Mouse (Mus musculus): ENCODE results near the gene Rps3a1. TPM values are rescaled to one million over a fixed set of nuclear protein-coding genes. Genes with fewer than 3 reads are reported as not detected.
A peak's percentile ranks its signal among the peaks of the same experiment; 100 is the strongest.

Rps3a1 gene
- total and polyA plus RNA-seq, 3 experiments: 186 to 538 (median 482) TPM

DNA sequence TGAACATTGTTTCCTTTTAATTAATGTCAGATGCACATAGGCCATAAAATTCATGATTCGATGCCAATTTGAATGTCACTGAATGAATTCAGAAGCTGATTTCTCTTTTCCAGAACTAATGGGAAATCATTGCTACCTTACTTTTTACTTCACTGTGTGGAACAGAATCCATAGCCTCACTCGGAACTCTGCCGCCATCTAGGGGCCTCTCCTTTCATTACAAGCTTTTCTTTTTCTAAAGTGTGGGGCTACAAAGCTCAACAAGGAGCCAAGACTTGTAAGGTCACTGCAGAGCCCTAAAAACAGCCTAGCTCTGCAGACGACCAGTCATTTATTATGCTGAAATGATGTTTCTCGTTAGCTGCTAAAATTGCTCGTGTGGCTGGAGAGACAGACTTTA lies 12.7 kb downstream of the Rps3a1 start:
- DNase-seq: peak; percentile 40 to 55
- intact Hi-C loops (cut with DNase I): loop anchor here (2.0 to 5.0 kb wide), 2 partner anchors 19 to 422 kb away; no protein-coding TSS in a partner anchor
- H3K4me3 ChIP-seq: no peak overlapping the region
- no peak overlapping the region for H3K9ac ChIP-seq (ENCODE audit: low read depth, low read length)
- TF ChIP-seq EP300 (IDR thresholded peaks at IDR 0.05; ENCODE audit: insufficient read depth, low read depth, low read length) (no peak), CTCF (IDR thresholded peaks at IDR 0.05) (peak; percentile 96; the same call in 1 of the 2 replicates)
- WGBS: 8% methylated on average over 6 of the region's 6 CpGs
- H3K4me1 ChIP-seq (ENCODE audit: control insufficient read depth, insufficient read depth, low read length): no peaks in the 10 kb centered on the region
- no peaks in the 10 kb centered on the region for H3K79me2 ChIP-seq (replicated peaks; ENCODE audit: control insufficient read depth, insufficient read depth, low read length)
- no peak overlapping the region for H3K27ac ChIP-seq
- H3K36me3 ChIP-seq (ENCODE audit: control insufficient read depth, insufficient read depth, low read length): no peaks in the 10 kb centered on the region
- no peaks in the 10 kb centered on the region for H3K27me3 ChIP-seq (ENCODE audit: control insufficient read depth, insufficient read depth, low read length)

DNA sequence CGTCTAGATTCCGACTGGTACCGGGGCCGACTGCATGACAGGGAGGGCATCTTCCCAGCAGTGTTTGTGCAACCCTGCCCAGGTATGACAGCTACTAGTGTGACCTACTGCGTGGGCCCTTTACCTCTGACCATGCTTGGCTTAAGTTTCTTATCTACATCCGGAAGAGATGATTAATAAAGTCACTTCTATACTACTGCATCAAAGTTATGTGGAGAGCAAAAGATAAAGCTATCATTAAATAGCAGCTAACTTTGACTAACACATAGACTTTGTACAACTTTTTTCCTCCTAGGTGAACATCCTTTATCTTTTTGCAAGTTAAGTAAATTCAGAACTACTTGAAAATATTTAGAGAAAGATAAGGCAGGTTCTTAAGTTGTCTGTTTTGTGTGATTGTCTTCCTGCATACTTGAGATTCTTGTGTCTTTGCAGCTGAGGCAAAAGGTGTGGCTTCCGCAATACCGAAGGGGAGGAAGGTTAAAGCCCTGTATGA lies 19.2 kb downstream of the Rps3a1 start:
- intact Hi-C loops (cut with DNase I): no loop called here
- WGBS: 76% methylated on average over 8 of the region's 8 CpGs
- DNase-seq: no peak
- H3K4me1 ChIP-seq (ENCODE audit: control insufficient read depth, insufficient read depth, low read length): no peaks in the 10 kb centered on the region
- no peak overlapping the region for H3K4me3 ChIP-seq
- H3K27ac ChIP-seq: no peak overlapping the region
- no peaks in the 10 kb centered on the region for H3K36me3 ChIP-seq (ENCODE audit: control insufficient read depth, insufficient read depth, low read length)
- H3K9ac ChIP-seq (ENCODE audit: low read depth, low read length): no peak overlapping the region
- TF ChIP-seq EP300 (IDR thresholded peaks at IDR 0.05; ENCODE audit: insufficient read depth, low read depth, low read length) (no peak), CTCF (IDR thresholded peaks at IDR 0.05) (no peak), POLR2A (IDR thresholded peaks at IDR 0.05; ENCODE audit: insufficient read depth, low read depth, low read length) (no peak)
- H3K79me2 ChIP-seq (replicated peaks; ENCODE audit: control insufficient read depth, insufficient read depth, low read length): no peaks in the 10 kb centered on the region
- no peaks in the 10 kb centered on the region for H3K27me3 ChIP-seq (ENCODE audit: control insufficient read depth, insufficient read depth, low read length)

DNA sequence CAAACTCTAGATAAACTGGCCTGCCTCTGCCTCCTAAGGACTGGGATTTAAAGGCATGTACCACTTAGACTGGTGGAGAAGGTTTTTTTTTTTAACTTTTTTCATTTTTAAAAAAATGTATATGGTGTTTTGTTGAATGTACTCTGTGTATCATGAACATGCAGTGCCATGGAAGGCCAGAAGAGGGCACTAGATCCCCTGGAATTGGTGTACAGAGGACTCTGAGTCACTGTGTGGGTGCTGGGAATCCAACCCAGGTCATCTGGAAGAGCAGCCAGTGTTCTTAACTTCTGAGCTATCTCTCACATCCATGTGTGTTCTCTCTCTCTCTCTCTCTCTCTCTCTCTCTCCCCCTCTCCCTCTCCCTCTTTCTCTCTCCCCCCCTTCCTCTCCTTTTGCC lies 20.3 kb downstream of the Rps3a1 start:
- Histone ChIP-seq H3K27ac (no peak overlapping the region), H3K27me3 (ENCODE audit: control insufficient read depth, insufficient read depth, low read length) (no peaks in the 10 kb centered on the region), H3K4me1 (ENCODE audit: control insufficient read depth, insufficient read depth, low read length) (no peaks in the 10 kb centered on the region), H3K4me3 (no peak overlapping the region), H3K36me3 (ENCODE audit: control insufficient read depth, insufficient read depth, low read length) (no peaks in the 10 kb centered on the region), H3K9ac (ENCODE audit: low read depth, low read length) (no peak overlapping the region), H3K79me2 (replicated peaks; ENCODE audit: control insufficient read depth, insufficient read depth, low read length) (no peaks in the 10 kb centered on the region)
- no peak for DNase-seq
- intact Hi-C loops (cut with DNase I): no loop called here
- TF ChIP-seq POLR2A (IDR thresholded peaks at IDR 0.05; ENCODE audit: insufficient read depth, low read depth, low read length) (no peak), CTCF (IDR thresholded peaks at IDR 0.05) (peak; percentile 39), EP300 (IDR thresholded peaks at IDR 0.05; ENCODE audit: insufficient read depth, low read depth, low read length) (no peak)

DNA sequence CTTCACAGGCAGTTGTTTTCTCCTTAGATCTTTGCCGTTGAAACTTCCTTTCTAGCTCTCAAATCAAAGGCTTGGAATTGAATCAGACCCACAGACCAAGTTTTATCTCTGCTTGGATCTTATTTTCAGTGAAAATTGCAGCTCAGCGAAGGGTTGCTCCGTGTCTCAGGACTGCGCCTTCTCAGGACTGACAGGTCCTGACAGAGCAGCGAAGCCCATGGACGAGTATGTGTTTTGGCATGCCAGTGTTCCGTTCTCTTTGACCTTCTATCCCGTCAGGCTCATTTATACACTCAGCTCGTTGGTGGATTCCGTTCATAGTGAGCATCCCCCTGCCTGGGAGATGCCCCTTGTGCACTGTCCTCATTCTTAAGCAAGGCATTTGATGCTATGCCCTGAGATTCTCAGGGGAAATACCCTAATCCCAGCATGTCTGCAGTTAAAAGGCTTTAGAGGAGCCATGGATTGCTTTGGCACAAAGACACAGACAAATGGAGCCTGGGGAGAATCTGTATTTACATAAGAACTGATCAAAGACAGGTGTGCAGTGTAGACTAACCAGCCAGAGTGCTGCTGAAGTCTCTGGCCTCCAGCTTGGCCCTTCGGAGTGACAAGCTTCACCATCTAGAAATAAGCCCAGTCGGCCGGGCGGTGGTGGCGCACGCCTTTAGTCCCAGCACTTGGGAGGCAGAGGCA lies 23.1 kb downstream of the Rps3a1 start:
- H3K4me1 ChIP-seq (ENCODE audit: control insufficient read depth, insufficient read depth, low read length): peaks cover 2% of the 10 kb centered on the region
- no peaks in the 10 kb centered on the region for H3K27me3 ChIP-seq (ENCODE audit: control insufficient read depth, insufficient read depth, low read length)
- H3K27ac ChIP-seq: no peak overlapping the region
- no peak overlapping the region for H3K9ac ChIP-seq (ENCODE audit: low read depth, low read length)
- intact Hi-C loops (cut with DNase I): loop anchor here (5.0 kb wide), 1 partner anchor 192 kb away; no protein-coding TSS in a partner anchor
- no peak for TF ChIP-seq CTCF (IDR thresholded peaks at IDR 0.05)
- no peak for TF ChIP-seq EP300 (IDR thresholded peaks at IDR 0.05; ENCODE audit: insufficient read depth, low read depth, low read length)
- TF ChIP-seq POLR2A (IDR thresholded peaks at IDR 0.05; ENCODE audit: insufficient read depth, low read depth, low read length): no peak
- no peak overlapping the region for H3K4me3 ChIP-seq
- WGBS: 80% methylated on average over 16 of the region's 16 CpGs
- no peaks in the 10 kb centered on the region for H3K36me3 ChIP-seq (ENCODE audit: control insufficient read depth, insufficient read depth, low read length)
- no peak for DNase-seq
- H3K79me2 ChIP-seq (replicated peaks; ENCODE audit: control insufficient read depth, insufficient read depth, low read length): no peaks in the 10 kb centered on the region

DNA sequence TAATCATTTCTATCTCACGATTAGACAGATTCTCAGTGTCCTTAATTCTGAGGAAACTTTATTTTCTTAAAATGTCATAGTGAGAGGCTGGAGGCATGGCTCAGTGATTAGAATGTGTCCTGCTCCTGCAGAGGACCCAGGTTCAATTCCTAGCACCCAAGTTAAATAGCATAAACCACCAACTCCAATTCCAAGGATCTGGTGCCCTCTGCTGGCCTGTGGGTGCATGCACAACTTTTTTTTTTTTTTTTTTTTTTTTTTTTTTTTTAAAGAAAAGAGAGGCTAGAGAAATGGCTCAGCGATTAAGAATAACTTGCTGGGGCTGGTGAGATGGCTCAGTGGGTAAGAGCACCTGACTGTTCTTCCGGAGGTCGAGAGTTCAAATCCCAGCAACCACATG lies 25.6 kb downstream of the Rps3a1 start:
- H3K27me3 ChIP-seq (ENCODE audit: control insufficient read depth, insufficient read depth, low read length): no peaks in the 10 kb centered on the region
- no peak overlapping the region for H3K4me3 ChIP-seq
- H3K36me3 ChIP-seq (ENCODE audit: control insufficient read depth, insufficient read depth, low read length): no peaks in the 10 kb centered on the region

DNA sequence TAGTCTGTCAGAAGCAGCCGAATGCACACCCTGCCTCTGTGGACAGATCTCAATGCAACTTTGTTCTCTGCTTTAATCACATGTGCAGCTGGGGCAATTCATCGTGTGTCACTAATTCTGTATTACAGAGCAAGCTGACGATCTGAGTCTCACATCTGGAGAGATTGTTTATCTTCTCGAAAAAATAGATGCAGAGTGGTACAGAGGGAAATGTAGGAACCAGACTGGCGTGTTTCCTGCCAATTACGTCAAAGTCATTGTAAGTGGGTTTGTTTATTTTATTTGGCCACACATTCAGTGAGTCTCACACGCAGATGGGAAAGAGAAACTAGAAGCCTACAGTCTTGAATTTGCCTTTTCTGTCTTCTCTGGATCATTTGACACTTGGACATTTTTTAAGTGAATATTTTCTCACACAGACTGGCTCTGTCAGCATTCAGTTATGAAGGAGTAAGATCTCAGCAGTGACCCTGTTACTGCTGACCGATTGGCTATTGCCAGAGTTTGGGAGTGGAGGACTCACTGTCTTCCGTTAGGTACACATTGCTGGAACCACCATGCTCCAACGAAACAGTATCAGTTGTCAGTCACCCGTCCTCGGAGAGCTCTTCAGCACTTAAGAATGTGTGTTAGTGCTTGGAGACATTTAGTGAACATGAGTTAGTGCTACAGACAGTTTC lies 27.7 kb downstream of the Rps3a1 start:
- TF ChIP-seq EP300 (IDR thresholded peaks at IDR 0.05; ENCODE audit: insufficient read depth, low read depth, low read length) (no peak), CTCF (IDR thresholded peaks at IDR 0.05) (no peak), POLR2A (IDR thresholded peaks at IDR 0.05; ENCODE audit: insufficient read depth, low read depth, low read length) (no peak)
- peak overlapping the region; percentile 63 for H3K27ac ChIP-seq
- H3K9ac ChIP-seq (ENCODE audit: low read depth, low read length): peak overlapping the region; percentile 5
- H3K79me2 ChIP-seq (replicated peaks; ENCODE audit: control insufficient read depth, insufficient read depth, low read length): no peaks in the 10 kb centered on the region
- no peaks in the 10 kb centered on the region for H3K36me3 ChIP-seq (ENCODE audit: control insufficient read depth, insufficient read depth, low read length)
- 39% methylated on average over 12 of the region's 12 CpGs for whole genome bisulfite sequencing
- H3K4me3 ChIP-seq: peak overlapping the region; percentile 21; the same call in 1 of the 2 replicates
- peak in 1 of 2 experiments; percentile 41 for DNase-seq
- no peaks in the 10 kb centered on the region for H3K27me3 ChIP-seq (ENCODE audit: control insufficient read depth, insufficient read depth, low read length)
- H3K4me1 ChIP-seq (ENCODE audit: control insufficient read depth, insufficient read depth, low read length): peaks cover 2% of the 10 kb centered on the region
- intact Hi-C loops (cut with DNase I): loop anchor here (5.0 kb wide), 1 partner anchor 187 kb away; no protein-coding TSS in a partner anchor

More for the DNA sequence above, 25.6 kb downstream of the Rps3a1 start:
- DNase-seq: no peak
- intact Hi-C loops (cut with DNase I): loop anchor here (5.0 kb wide), 1 partner anchor 190 kb away; no protein-coding TSS in a partner anchor
- Histone ChIP-seq H3K79me2 (replicated peaks; ENCODE audit: control insufficient read depth, insufficient read depth, low read length) (no peaks in the 10 kb centered on the region), H3K4me1 (ENCODE audit: control insufficient read depth, insufficient read depth, low read length) (peaks cover 2% of the 10 kb centered on the region), H3K27ac (no peak overlapping the region), H3K9ac (ENCODE audit: low read depth, low read length) (no peak overlapping the region)
- 91% methylated on average over 4 of the region's 4 CpGs for WGBS
- TF ChIP-seq CTCF (IDR thresholded peaks at IDR 0.05) (peak; percentile 59), POLR2A (IDR thresholded peaks at IDR 0.05; ENCODE audit: insufficient read depth, low read depth, low read length) (no peak)
